Mouse (Mus musculus): ENCODE measurements at regions not wholly inside any gene's neighbourhood (a gene's known extent, or its start where the extent isn't known, plus 50 kb on each side); places are given as distances from the start of the nearest gene placed in this dataset.

- no peak for DNase-seq
Measured at GRCm38 (mm10) chrX:10770575-10770974, 55.8 kb downstream of the Mid1ip1 start.

- DNase-seq: peak; percentile 3
Measured at GRCm38 (mm10) chrX:10775714-10776515, 61.1 kb downstream of the Mid1ip1 start.

DNA sequence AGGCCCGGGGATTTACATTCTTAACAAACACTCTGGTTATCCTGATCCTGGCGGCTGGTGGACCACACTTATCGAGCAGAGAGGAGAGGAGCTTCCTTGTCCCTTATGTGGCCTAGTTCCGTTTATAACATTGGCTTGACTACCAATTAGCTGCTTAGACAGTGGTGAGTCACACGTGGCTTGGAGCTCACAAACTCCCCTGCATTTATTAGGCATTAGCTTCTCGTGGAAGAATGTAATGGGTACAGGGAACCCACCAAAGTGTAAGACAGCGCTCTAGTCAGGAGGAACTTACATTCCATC lies 61.7 kb downstream of the Mid1ip1 start:
- DNase-seq: no peak

- no peak for DNase-seq
Measured at GRCm38 (mm10) chrX:10778014-10778413, 63.2 kb downstream of the Mid1ip1 start.

- DNase-seq: peak; percentile 5
Measured at GRCm38 (mm10) chrX:10786359-10786758, 71.5 kb downstream of the Mid1ip1 start.

DNA sequence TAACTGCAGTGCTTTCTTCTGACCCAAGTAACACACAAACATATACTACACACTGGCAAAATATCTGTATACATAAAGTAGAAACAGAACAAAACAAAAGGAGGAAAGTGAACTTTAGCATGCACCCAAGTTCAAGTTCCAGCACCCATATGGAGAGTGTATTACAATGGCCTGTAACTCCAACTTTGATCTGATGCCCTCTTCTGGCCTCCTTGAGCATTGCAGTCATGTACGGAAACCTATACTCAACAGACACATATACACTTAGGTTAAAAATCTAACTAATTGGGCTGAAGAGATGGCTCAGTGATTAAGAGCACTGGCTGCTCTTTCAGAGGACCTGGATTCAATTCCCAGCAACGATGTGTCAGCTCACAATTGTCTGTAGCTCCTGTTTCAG lies 72.2 kb downstream of the Mid1ip1 start:
- DNase-seq: no peak

GRCm38 (mm10) chrX:10820313-10820920 lies 105.6 kb downstream of the Mid1ip1 start:
- DNase-seq: peak; percentile 2

DNA sequence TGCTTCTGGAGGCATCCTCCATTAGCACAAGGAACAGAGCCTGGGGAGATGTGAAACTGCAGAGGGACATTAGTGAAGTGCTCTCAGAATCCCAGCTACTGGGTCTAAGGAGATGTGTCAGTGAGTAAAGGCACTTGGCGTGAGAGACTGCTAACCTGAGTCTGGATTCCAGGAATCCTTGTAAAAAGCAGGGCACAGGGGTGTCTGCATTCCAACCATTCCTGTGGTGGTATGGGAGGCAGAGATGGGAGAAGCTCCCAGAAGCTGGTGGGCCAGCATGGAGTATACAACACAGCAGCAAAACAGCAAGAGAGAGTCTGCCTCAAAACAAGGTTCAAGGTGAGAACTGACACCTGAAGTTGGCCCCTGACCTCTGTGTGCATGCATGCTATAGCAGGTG lies 118.9 kb downstream of the Mid1ip1 start:
- DNase-seq: no peak

GRCm38 (mm10) chrX:10857089-10857488 lies 142.3 kb downstream of the Mid1ip1 start:
- peak; percentile 41 for DNase-seq

GRCm38 (mm10) chrX:10857668-10858067 lies 142.9 kb downstream of the Mid1ip1 start:
- DNase-seq: no peak

- DNase-seq: peak; percentile 36
Measured at GRCm38 (mm10) chrX:10871613-10872012, 156.8 kb downstream of the Mid1ip1 start.

GRCm38 (mm10) chrX:10877856-10878255 lies 163.0 kb downstream of the Mid1ip1 start:
- no peak for DNase-seq

DNA sequence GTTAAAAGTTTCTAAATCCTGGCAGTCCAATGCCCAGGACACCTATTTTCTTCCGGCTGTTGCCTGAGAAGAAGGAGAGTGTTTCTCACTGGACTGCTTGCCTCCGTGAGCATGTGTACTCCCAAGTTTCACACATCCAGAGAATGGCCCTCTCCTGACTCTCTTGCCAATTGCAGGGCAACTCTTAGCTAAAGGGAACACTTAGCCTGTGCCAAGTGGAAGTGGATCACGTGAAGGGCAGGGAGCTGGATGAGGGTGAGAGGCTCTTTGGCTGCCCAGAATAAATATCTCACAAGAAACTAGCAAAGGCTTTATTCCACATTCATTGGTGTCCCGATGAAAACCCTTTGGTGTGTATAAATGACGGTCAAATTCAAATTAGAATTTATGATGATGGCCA lies 164.1 kb downstream of the Mid1ip1 start:
- DNase-seq: no peak

- DNase-seq: no peak
Measured at GRCm38 (mm10) chrX:10883729-10884464, 169.1 kb downstream of the Mid1ip1 start.

GRCm38 (mm10) chrX:10892815-10893214 lies 178.0 kb downstream of the Mid1ip1 start:
- DNase-seq: no peak

DNA sequence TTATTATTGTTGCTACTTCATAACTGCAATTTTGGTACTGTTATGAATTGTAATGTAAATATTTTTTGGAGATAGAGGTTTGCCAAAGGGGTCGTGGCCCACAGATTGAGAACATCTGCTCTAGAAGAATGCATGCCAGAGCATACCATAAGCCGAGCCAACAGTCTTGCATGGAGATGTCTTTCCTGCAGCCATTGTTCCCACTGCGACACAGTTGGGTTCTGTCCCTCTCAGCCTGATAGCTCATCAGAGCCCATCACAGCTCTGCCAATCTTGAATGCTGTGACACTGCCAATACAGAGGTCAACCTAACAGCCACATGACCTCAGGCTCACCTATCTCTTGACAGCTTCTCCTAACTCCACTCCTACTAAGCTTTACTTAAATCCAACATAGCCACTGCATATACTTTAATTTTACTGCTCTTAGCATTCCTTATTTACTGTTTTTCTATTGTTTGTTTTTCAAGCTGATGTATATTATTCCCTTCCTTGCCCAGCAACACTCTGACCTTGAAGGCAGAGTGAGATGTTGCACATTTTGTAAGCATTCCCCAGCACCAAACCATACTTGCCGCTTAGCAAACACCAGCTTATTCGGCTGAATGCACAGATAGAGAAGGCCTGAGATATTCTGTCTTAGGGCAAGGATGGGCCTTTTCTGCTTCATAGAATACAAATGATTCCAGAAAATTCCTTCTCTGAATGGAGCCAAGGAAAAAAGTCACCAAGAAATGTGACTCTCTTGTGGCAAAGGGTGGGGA lies 181.6 kb downstream of the Mid1ip1 start:
- DNase-seq: no peak

DNA sequence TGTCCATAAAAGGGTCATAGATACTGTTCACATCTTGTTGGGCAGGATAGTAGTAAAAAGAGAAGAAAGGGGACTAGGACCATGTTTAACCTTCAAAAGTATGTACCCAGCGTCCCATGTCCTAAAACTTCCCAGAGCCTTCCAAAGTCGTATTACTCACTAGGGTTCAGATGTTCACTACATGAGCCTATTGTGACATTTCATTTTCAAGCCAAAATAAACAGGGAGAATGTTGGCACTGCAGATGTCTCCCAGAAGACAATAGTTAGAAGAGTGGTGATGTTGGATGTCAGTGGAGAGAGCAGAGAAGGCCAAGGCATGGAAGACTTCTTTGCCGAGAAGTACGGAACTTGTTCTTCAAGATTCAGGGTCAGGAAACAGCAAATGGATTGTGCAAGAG lies 187.9 kb downstream of the Mid1ip1 start:
- no peak for DNase-seq

DNA sequence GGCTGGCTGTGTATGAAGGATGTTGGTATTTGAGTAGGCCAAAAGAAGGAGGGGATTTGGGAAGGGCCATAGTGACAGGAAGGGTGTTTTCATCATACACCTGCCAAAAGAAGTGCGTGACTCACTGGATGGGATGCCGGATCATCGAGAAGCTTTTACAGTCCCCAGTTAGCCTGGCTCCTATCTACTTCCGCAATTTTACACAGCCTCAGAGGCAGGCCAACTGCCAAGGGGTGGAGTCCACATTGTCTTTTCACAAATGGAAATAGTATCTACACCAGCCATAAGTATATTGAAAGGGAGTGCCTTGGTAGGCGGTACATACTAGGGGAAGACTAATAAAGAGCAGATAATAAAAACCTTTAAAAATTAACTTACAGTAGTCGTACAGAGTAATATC lies 189.3 kb downstream of the Mid1ip1 start:
- no peak for DNase-seq

- no peak for DNase-seq
Measured at GRCm38 (mm10) chrX:10904889-10905288, 190.1 kb downstream of the Mid1ip1 start.

- no peak for DNase-seq
Measured at GRCm38 (mm10) chrX:10911127-10912061, 196.6 kb downstream of the Mid1ip1 start.
